Mouse (Mus musculus) heart, postnatal 0 days (tissue): ENCODE results near the gene Tas2r117. TPM values are rescaled to one million over a fixed set of nuclear protein-coding genes. Genes with fewer than 3 reads are reported as not detected.

Experiments
- ATAC-seq: fragments of 200-750 bp; cut with Nextera tagmentation; 2 replicates; pipeline ENCODE4 v1.8.0; 2017; ENCODE audit warnings: low read depth, moderate number of reproducible peaks, moderate library complexity; ENCODE audit not compliant: insufficient read depth
- DNase-seq: peaks from one replicate; pipeline ENCODE4 v3.0.0-alpha.2; 2016; ENCODE audit warnings: low spot score
- H3K27ac ChIP-seq: fragments of 300-500 bp; sonication (generic); 2 replicates; pipeline ENCODE4 v1.5.1; 2014; ENCODE audit warnings: low read depth, mild to moderate bottlenecking
- H3K27me3 ChIP-seq: fragments of 300-500 bp; sonication (generic); 2 replicates; pipeline ENCODE4 v1.6.1; 2014; ENCODE audit warnings: low read length, mixed read lengths; ENCODE audit not compliant: control insufficient read depth, insufficient read depth
- H3K36me3 ChIP-seq: fragments of 300-500 bp; sonication (generic); replicated peaks from 2 replicates; pipeline ENCODE4 v1.6.1; 2014; ENCODE audit warnings: low read length, mixed read lengths; ENCODE audit not compliant: control insufficient read depth, insufficient read depth
- H3K4me1 ChIP-seq: fragments of 300-500 bp; sonication (generic); 2 replicates; pipeline ENCODE4 v1.6.1; 2014; ENCODE audit warnings: antibody characterized with exemption; ENCODE audit not compliant: control insufficient read depth, insufficient read depth
- H3K4me2 ChIP-seq: fragments of 300-500 bp; sonication (generic); 2 replicates; pipeline ENCODE4 v1.6.1; 2014; ENCODE audit warnings: low read depth, mild to moderate bottlenecking, low read length, moderate library complexity
- H3K4me3 ChIP-seq: fragments of 300-500 bp; sonication (generic); 2 replicates; pipeline ENCODE4 v1.5.1; 2014; ENCODE audit warnings: low read depth, low read length
- H3K9ac ChIP-seq: fragments of 300-500 bp; sonication (generic); replicated peaks from 2 replicates; pipeline ENCODE4 v1.6.1; 2014; ENCODE audit warnings: low read depth, low read length, mixed read lengths
- H3K9me3 ChIP-seq: fragments of 300-500 bp; sonication (generic); replicated peaks from 2 replicates; pipeline ENCODE4 v1.6.1; 2016; ENCODE audit warnings: low read length; ENCODE audit not compliant: control insufficient read depth
- CTCF ChIP-seq: IDR thresholded peaks from 2 replicates; pipeline ENCODE4 v1.5.1; 2016; ENCODE audit warnings: antibody characterized with exemption, control low read depth, low read depth
- EP300 ChIP-seq: IDR thresholded peaks from 2 replicates; pipeline ENCODE4 v1.6.1; 2016; ENCODE audit warnings: antibody characterized with exemption, low read depth
- WGBS: fragments of 180-500 bp; shearing (Covaris S2); extraction: QIAGEN DNeasy Blood & Tissue Kit; methylation state at CpG from one replicate; pipeline ENCODE4 v1.1.7; 2014; 5-methylcytosine and 5-hydroxymethylcytosine counted together
- polyA plus RNA-seq: library from polyadenylated mRNA; unstranded; fragments of >200 nt; fragmentation: Nextera tagmentation; extraction: Ambion mirVana; gene quantifications from 2 replicates; pipeline ENCODE4 v1.2.1, GENCODE M21; 2015
- total RNA-seq: library from RNA; depleted of rRNA; stranded (reverse); fragments of >200 nt; gene quantifications from 2 replicates; pipeline ENCODE4 v1.2.3, GENCODE M21; 2014; ENCODE audit warnings: low replicate concordance; rRNA removed

The Tas2r117 gene
- total RNA-seq (not detected in 2 replicates), polyA plus RNA-seq (not detected in 2 replicates)

GRCm38 (mm10) chr6:132802518-132802917 lies at the start of gene Tas2r117:
Tas2r117 (plus strand) TSS chr6:132802818.
- Histone ChIP-seq H3K9ac (no peak within 1 kb of the TSS), H3K36me3 (no peaks in the 10 kb centered on the region), H3K27me3 (no peaks in the 10 kb centered on the region), H3K4me2 (no peak within 1 kb of the TSS), H3K9me3 (no peaks in the 10 kb centered on the region), H3K27ac (no peak within 1 kb of the TSS), H3K4me1 (no peaks in the 10 kb centered on the region), H3K4me3 (no peak within 1 kb of the TSS)
- ATAC-seq (no peak), DNase-seq (no peak)
- whole genome bisulfite sequencing, result 58% methylated on average over 1 of the region's 1 CpGs
- no peak for TF ChIP-seq CTCF
- TF ChIP-seq EP300, result no peak

GRCm38 (mm10) chr6:132754430-132754829 lies 48.2 kb upstream of the Tas2r117 start, which contains the start of gene Tas2r124:
Tas2r124 (plus strand) TSS chr6:132754730.
- no peak for TF ChIP-seq EP300
- no peak for TF ChIP-seq CTCF
- Histone ChIP-seq H3K36me3 (no peaks in the 10 kb centered on the region), H3K4me1 (no peaks in the 10 kb centered on the region), H3K27me3 (no peaks in the 10 kb centered on the region), H3K9me3 (no peaks in the 10 kb centered on the region), H3K4me3 (no peak within 1 kb of the TSS), H3K27ac (no peak within 1 kb of the TSS), H3K4me2 (no peak within 1 kb of the TSS), H3K9ac (no peak within 1 kb of the TSS)
- 74% methylated on average over 1 of the region's 1 CpGs for WGBS
- DNase-seq (no peak), ATAC-seq (no peak)

GRCm38 (mm10) chr6:132761831-132762230 lies 40.8 kb upstream of the Tas2r117 start, which contains the start of gene Tas2r102:
Tas2r102 (plus strand) TSS chr6:132762131.
- ATAC-seq, result no peak
- Histone ChIP-seq H3K4me1 (no peaks in the 10 kb centered on the region), H3K9me3 (no peaks in the 10 kb centered on the region; the same call in 1 of the 2 replicates), H3K4me3 (no peak within 1 kb of the TSS), H3K4me2 (no peak within 1 kb of the TSS), H3K9ac (no peak within 1 kb of the TSS), H3K27ac (no peak within 1 kb of the TSS), H3K36me3 (no peaks in the 10 kb centered on the region), H3K27me3 (no peaks in the 10 kb centered on the region)
- no peak for DNase-seq
- 91% methylated on average over 2 of the region's 2 CpGs for WGBS
- TF ChIP-seq EP300 (no peak), CTCF (no peak)

GRCm38 (mm10) chr6:132778062-132778461 lies 24.6 kb upstream of the Tas2r117 start, which contains the start of gene Tas2r136:
Tas2r136 (minus strand) TSS chr6:132778162.
- H3K9me3 ChIP-seq, result no peaks in the 10 kb centered on the region
- ATAC-seq, result no peak
- no peak within 1 kb of the TSS for H3K27ac ChIP-seq
- TF ChIP-seq CTCF (no peak), EP300 (no peak)
- H3K4me2 ChIP-seq, result no peak within 1 kb of the TSS
- H3K36me3 ChIP-seq, result no peaks in the 10 kb centered on the region
- no peak within 1 kb of the TSS for H3K4me3 ChIP-seq
- H3K9ac ChIP-seq, result no peak within 1 kb of the TSS
- no peaks in the 10 kb centered on the region for H3K27me3 ChIP-seq
- DNase-seq, result no peak
- H3K4me1 ChIP-seq, result no peaks in the 10 kb centered on the region

- Histone ChIP-seq H3K9me3 (peaks cover 16% of the 10 kb centered on the region; the same call in 1 of the 2 replicates), H3K27me3 (no peaks in the 10 kb centered on the region), H3K4me3 (no peak overlapping the region), H3K4me1 (no peaks in the 10 kb centered on the region), H3K36me3 (no peaks in the 10 kb centered on the region), H3K4me2 (no peak overlapping the region), H3K9ac (no peak overlapping the region), H3K27ac (no peak overlapping the region)
- ATAC-seq (no peak), DNase-seq (no peak)
- TF ChIP-seq EP300 (no peak), CTCF (no peak)
- WGBS, result 19% methylated on average over 1 of the region's 1 CpGs
Measured at GRCm38 (mm10) chr6:132795393-132795792, 7.2 kb upstream of the Tas2r117 start.

- Histone ChIP-seq H3K9ac (no peak within 1 kb of the TSS), H3K36me3 (no peaks in the 10 kb centered on the region), H3K9me3 (no peaks in the 10 kb centered on the region), H3K27ac (no peak within 1 kb of the TSS), H3K27me3 (no peaks in the 10 kb centered on the region), H3K4me1 (no peaks in the 10 kb centered on the region), H3K4me3 (no peak within 1 kb of the TSS), H3K4me2 (no peak within 1 kb of the TSS)
- WGBS, result 59% methylated on average over 1 of the region's 1 CpGs
- no peak for TF ChIP-seq CTCF
- TF ChIP-seq EP300, result no peak
- DNase-seq, result no peak
- no peak for ATAC-seq
Measured at GRCm38 (mm10) chr6:132846842-132847241, 44.2 kb downstream of the Tas2r117 start, which contains the start of gene Tas2r123. Tas2r123 (plus strand) TSS chr6:132847142.

Other genes starting within 250 kb of the Tas2r117 start
- gene Prh1, start 233.0 kb upstream of the Tas2r117 start, total RNA-seq, result not detected in 2 replicates
- gene Prh1, start 233.0 kb upstream of the Tas2r117 start, polyA plus RNA-seq, result not detected in 2 replicates
- gene Prp2, start 206.9 kb upstream of the Tas2r117 start, total RNA-seq, result not detected in 2 replicates
- not detected in 2 replicates for gene Prp2, start 206.9 kb upstream of the Tas2r117 start, polyA plus RNA-seq
- gene A630073D07Rik, start 151.3 kb upstream of the Tas2r117 start, total RNA-seq, result not detected in 2 replicates
- not detected in 2 replicates for gene A630073D07Rik, start 151.3 kb upstream of the Tas2r117 start, polyA plus RNA-seq
- gene Tas2r120, start 145.9 kb upstream of the Tas2r117 start, total RNA-seq, result not detected in 2 replicates
- not detected in 2 replicates for gene Tas2r120, start 145.9 kb upstream of the Tas2r117 start, polyA plus RNA-seq
- gene Tas2r121, start 101.8 kb upstream of the Tas2r117 start, total RNA-seq, result not detected in 2 replicates
- gene Tas2r121, start 101.8 kb upstream of the Tas2r117 start, polyA plus RNA-seq, result not detected in 2 replicates
- gene Tas2r122, start 90.9 kb upstream of the Tas2r117 start, total RNA-seq, result not detected in 2 replicates
- gene Tas2r122, start 90.9 kb upstream of the Tas2r117 start, polyA plus RNA-seq, result not detected in 2 replicates
- gene Tas2r115, start 64.8 kb upstream of the Tas2r117 start, total RNA-seq, result not detected in 2 replicates
- gene Tas2r115, start 64.8 kb upstream of the Tas2r117 start, polyA plus RNA-seq, result not detected in 2 replicates
- gene Tas2r124, start 48.1 kb upstream of the Tas2r117 start, total RNA-seq, result not detected in 2 replicates
- gene Tas2r124, start 48.1 kb upstream of the Tas2r117 start, polyA plus RNA-seq, result not detected in 2 replicates
- gene Tas2r102, start 40.7 kb upstream of the Tas2r117 start, total RNA-seq, result not detected in 2 replicates
- gene Tas2r102, start 40.7 kb upstream of the Tas2r117 start, polyA plus RNA-seq, result not detected in 2 replicates
- not detected in 2 replicates for gene Tas2r136, start 24.7 kb upstream of the Tas2r117 start, total RNA-seq
- gene Tas2r136, start 24.7 kb upstream of the Tas2r117 start, polyA plus RNA-seq, result not detected in 2 replicates
- not detected in 2 replicates for gene Tas2r123, start 44.3 kb downstream of the Tas2r117 start, total RNA-seq
- not detected in 2 replicates for gene Tas2r123, start 44.3 kb downstream of the Tas2r117 start, polyA plus RNA-seq
- not detected in 2 replicates for gene Tas2r116, start 52.6 kb downstream of the Tas2r117 start, total RNA-seq
- gene Tas2r116, start 52.6 kb downstream of the Tas2r117 start, polyA plus RNA-seq, result not detected in 2 replicates
- gene Tas2r110, start 65.2 kb downstream of the Tas2r117 start, total RNA-seq, result not detected in 2 replicates
- not detected in 2 replicates for gene Tas2r110, start 65.2 kb downstream of the Tas2r117 start, polyA plus RNA-seq
- gene Tas2r113, start 90.2 kb downstream of the Tas2r117 start, total RNA-seq, result not detected in 2 replicates
- gene Tas2r113, start 90.2 kb downstream of the Tas2r117 start, polyA plus RNA-seq, result not detected in 2 replicates
- gene Tas2r125, start 106.8 kb downstream of the Tas2r117 start, total RNA-seq, result not detected in 2 replicates
- not detected in 2 replicates for gene Tas2r125, start 106.8 kb downstream of the Tas2r117 start, polyA plus RNA-seq
- gene Tas2r129, start 148.3 kb downstream of the Tas2r117 start, total RNA-seq, result not detected in 2 replicates
- not detected in 2 replicates for gene Tas2r129, start 148.3 kb downstream of the Tas2r117 start, polyA plus RNA-seq
- gene Tas2r131, start 155.1 kb downstream of the Tas2r117 start, total RNA-seq, result not detected in 2 replicates
- gene Tas2r131, start 155.1 kb downstream of the Tas2r117 start, polyA plus RNA-seq, result not detected in 2 replicates
- gene Tas2r109, start 178.1 kb downstream of the Tas2r117 start, total RNA-seq, result not detected in 2 replicates
- gene Tas2r109, start 178.1 kb downstream of the Tas2r117 start, polyA plus RNA-seq, result not detected in 2 replicates
- gene Tas2r103, start 234.3 kb downstream of the Tas2r117 start, total RNA-seq, result 3.1 TPM in 1 of 2 replicates, not detected in the other
- gene Tas2r103, start 234.3 kb downstream of the Tas2r117 start, polyA plus RNA-seq, result not detected in 2 replicates